Mouse (Mus musculus) liver, embryonic 12.5 days (tissue): ENCODE data around the gene Mrvi1. TPM values are rescaled to one million over a fixed set of nuclear protein-coding genes. Genes with fewer than 3 reads are reported as not detected.

Experiments
- polyA plus RNA-seq: library from polyadenylated mRNA; unstranded; fragments of >200 nt; fragmentation: Nextera tagmentation; extraction: Ambion mirVana; gene quantifications from 2 replicates; pipeline ENCODE4 v1.2.1, GENCODE M21; 2016

The Mrvi1 gene
- polyA plus RNA-seq, 1 experiment from 2014 or later: 14.7 TPM

Other genes starting within 250 kb of the Mrvi1 start
- 33.7 and 34.2 TPM in 2 replicates for gene Ampd3, start 214.3 kb downstream of the Mrvi1 start, polyA plus RNA-seq
- 29.1 and 31.7 TPM in 2 replicates for gene Rnf141, start 138.0 kb downstream of the Mrvi1 start, polyA plus RNA-seq
- gene Lyve1, start 119.2 kb downstream of the Mrvi1 start, polyA plus RNA-seq: 26.7 and 28.6 TPM in 2 replicates
- gene Ctr9, start 46.5 kb upstream of the Mrvi1 start, polyA plus RNA-seq: 40.3 and 40.5 TPM in 2 replicates
- 687 and 693 TPM in 2 replicates for gene Eif4g2, start 100.6 kb upstream of the Mrvi1 start, polyA plus RNA-seq